Mouse (Mus musculus) inflammation-experienced regulatory T-cells (primary cell): ENCODE data around the gene Selenos. TPM values are rescaled to one million over a fixed set of nuclear protein-coding genes. Genes with fewer than 3 reads are reported as not detected.

Experiments used
- polyA plus RNA-seq, 2 experiments: library from polyadenylated mRNA; unstranded; fragments of 100-300 nt; shearing (Covaris generic); gene quantifications; one replicate each; pipeline ENCODE4 v1.2.1; 2017

Selenos gene
- polyA plus RNA-seq: 100 to 1,000 TPM; 121 to 147 TPM

DNA sequence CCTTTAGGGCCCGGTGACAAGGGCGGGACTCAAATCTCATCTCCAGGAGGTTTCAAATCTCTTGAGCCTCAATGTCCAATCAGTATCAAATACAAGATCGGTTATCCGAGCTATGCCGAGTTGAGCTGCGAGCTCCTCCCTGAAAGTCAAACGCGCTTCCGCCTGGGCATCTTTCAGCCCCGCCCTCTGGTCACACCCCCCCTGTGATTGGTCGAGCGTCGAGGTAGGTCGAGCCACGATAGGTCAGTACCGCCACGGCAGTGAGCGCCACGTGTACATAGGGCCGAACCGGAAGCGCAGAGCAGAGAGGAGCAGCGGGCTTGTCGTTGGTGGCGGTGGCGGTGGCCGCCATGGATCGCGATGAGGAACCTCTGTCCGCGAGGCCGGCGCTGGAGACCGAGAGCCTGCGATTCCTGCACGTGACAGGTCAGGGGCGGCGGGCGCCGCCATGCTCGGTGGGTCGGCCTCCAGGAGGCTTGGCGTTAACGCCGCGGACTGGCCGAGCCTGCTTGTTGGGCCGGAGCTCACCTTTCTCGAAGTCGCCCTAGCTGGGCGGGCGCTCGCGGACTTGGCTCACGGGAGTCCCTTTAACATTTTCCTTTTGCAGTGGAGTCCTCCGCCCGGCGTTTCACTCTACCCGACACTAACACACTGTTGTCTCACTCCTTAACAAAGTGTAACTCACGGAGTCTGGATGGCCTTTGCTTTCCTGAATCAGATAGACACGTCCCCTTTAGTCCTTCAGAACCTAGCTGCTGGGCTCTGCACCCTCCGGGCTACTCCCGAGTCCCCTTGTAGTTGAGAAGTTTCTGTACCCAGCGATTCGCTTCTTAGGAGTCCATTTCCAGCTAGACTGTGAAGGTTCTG, at the start of gene Selenos:
Selenos (plus strand) TSS at position 286 of the 867 bp plus-strand sequence.

DNA sequence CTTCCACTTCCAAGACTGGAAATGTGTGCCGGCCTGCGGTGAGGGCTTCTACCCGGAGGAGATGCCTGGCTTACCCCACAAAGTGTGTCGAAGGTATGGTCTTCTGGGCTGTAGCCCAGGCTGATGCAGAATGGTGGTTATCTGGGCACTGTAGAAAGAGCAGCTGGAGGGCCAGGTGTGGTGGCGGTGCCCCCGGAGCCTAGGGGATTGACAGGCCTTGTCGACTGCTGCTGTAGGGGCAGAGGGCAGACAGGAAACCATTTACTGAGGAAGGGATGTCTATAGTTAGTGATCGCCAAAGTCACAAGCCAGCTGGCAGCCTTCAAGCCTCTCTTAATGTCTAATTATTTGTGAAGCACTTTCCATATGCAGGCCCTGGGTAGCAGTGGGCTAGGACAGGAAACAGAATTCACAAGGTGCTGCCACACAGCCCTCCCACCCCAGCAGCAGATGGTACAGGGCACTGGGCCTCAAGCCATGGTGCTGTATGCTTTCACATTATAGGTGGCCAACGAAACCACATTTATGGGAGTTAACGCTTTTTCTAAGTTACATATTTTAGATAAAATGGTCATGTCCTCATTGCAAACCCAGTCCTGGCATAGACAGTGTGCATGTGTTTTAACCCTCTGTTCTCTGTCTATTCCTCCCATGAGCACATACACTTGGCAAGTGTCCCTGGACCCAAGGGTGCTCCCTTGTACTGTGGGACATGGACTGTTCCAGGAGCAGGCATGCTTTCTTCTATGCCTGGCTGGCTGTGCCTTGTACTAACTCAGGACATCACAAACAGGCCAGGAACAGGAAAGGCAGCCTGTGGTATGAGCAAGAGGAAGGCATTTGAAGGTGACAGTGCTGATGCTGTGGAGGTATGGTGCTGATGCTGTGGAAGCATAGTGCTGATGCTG, 35.6 kb upstream of the Selenos start, which contains the start of gene Gm45213:
Gm45213 (plus strand) TSS at position 51 of the 908 bp plus-strand sequence.

DNA sequence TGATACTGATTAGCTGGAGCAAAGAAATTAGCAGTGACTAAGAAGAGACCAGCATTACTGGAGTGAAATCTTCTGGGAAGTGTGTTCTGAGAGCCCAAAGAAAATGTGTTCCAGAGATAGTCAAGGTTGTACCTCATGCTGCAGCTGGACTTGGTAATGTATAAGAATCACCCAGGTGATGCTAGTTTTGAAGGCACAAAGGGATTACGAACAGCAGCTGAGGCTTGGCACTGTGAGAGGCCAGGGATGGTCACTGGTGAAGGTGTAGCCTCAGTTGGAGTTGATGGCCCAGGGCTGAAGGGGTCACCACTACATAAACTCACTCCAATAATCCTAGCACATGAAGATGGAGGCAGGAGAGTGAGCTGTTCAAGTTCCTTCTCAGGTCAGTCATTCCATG, 20.7 kb upstream of the Selenos start, which contains the start of gene Snrpa1:
Snrpa1 (plus strand) TSS at position 301 of the 400 bp plus-strand sequence.

DNA sequence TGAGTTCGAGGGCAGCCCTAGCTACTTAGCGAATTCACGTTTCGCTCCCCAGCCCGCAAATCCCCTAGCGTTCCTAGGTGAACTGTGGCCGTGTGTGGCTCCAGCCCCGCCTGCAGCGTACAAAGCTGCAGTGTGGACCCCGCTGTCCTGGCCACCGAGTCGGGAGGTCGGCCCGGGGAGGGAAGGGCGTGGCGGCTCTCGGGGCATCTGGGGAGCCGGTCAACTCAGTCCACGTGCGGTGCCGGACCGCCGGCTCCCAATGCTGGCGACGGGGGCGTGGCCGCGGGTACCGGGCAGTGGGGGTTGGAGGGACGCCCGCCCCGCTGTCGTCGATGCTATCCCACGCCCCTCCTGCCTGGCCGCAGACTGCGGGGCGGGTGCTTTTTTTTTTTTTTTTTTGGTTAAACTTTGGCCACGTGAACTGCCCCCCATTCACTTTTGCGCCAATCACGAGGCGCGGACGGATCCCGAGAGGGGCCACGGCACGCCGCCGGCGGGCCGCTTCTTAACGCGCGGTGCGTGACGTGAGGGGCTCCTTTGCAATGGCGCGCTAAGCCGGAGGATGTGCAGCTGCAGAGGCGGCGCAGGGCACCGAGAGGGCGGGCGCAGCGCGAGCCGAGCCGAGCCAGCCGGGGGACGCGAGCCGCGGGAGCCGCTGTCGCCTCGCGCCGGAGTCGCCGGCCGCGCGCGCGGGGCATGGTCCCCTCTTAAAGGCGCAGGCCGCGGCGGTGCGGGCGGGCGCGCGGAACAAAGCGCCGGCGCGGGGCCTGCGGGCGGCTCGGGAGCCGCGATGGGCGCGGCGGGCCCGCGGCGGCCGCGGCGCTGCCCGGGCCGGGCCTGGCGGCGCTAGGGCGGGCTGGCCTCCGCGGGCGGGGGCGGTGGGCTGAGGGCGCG, 29.8 kb downstream of the Selenos start, which contains the start of gene Chsy1:
Chsy1 (plus strand) TSS at position 555 of the 894 bp plus-strand sequence.

Other genes with a start within 250 kb of the Selenos start
- gene Pcsk6, start 217.9 kb upstream of the Selenos start, polyA plus RNA-seq: under 1 TPM in 1 of 2 experiments, not detected in 1; 0.43 TPM
- not detected for gene Gm45213, start 36.0 kb upstream of the Selenos start, polyA plus RNA-seq
- 100 to 1,000 TPM; 106 to 107 TPM for gene Snrpa1, start 20.6 kb upstream of the Selenos start, polyA plus RNA-seq
- 10 to 100 TPM; 11.4 to 16.4 TPM for gene Chsy1, start 29.9 kb downstream of the Selenos start, polyA plus RNA-seq